Mouse (Mus musculus) brain, embryonic 14.5 days (tissue): ENCODE results near the gene Tada2b.

Experiments
- CTCF ChIP-seq: fragments of 200-500 bp; IDR thresholded peaks from 2 replicates; pipeline ENCODE4 v1.5.1; 2012; ENCODE audit warnings: inconsistent platforms, mild to moderate bottlenecking, moderate library complexity, borderline replicate concordance; ENCODE audit not compliant: insufficient read depth, insufficient read length; ENCODE audit errors: extremely low read depth
- POLR2A ChIP-seq: fragments of 200-500 bp; IDR thresholded peaks from 2 replicates; pipeline ENCODE4 v1.6.1; 2012; ENCODE audit warnings: mild to moderate bottlenecking, inconsistent platforms, borderline replicate concordance; ENCODE audit not compliant: poor library complexity, insufficient read depth, insufficient read length, severe bottlenecking; ENCODE audit errors: extremely low read depth

- TF ChIP-seq CTCF = no peak
- TF ChIP-seq POLR2A = no peak
Measured at GRCm38 (mm10) chr5:36463391-36463790, 20.7 kb downstream of the Tada2b start.
